Mouse (Mus musculus) embryo, embryonic 11.5 days (tissue): ENCODE measurements around the gene Cdc42bpa.
A peak's percentile ranks its signal among the peaks of the same experiment; 100 is the strongest.
"Not testable (repeated sequence)": the region's sequence is repeated elsewhere in the genome, so short reads cannot be mapped to it uniquely, and the experiment has no call there.

Source experiments
- DNase-seq: peaks from one replicate; pipeline ENCODE4 v3.0.0-alpha.2; 2012; ENCODE audit warnings: low read depth, low spot score

The Cdc42bpa gene

GRCm38 (mm10) chr1:179960543-179960876 is 238 bp downstream of the Cdc42bpa start:
- DNase-seq, result no peak

GRCm38 (mm10) chr1:179960882-179961698 is 818 bp downstream of the Cdc42bpa start:
- DNase-seq, result no peak

- no peak for DNase-seq
Measured at GRCm38 (mm10) chr1:179961777-179962176, 1.5 kb downstream of the Cdc42bpa start.

- no peak for DNase-seq
Measured at GRCm38 (mm10) chr1:179969776-179970428, 9.6 kb downstream of the Cdc42bpa start.

- DNase-seq, result no peak
Measured at GRCm38 (mm10) chr1:179975021-179975420, 14.7 kb downstream of the Cdc42bpa start.

GRCm38 (mm10) chr1:179975645-179976275 is 15.5 kb downstream of the Cdc42bpa start:
- DNase-seq, result no peak

- DNase-seq, result peak; percentile 13
Measured at GRCm38 (mm10) chr1:179977437-179977836, 17.2 kb downstream of the Cdc42bpa start.

- DNase-seq, result no peak
Measured at GRCm38 (mm10) chr1:179978742-179979141, 18.5 kb downstream of the Cdc42bpa start.

- no peak for DNase-seq
Measured at GRCm38 (mm10) chr1:179981680-179982079, 21.4 kb downstream of the Cdc42bpa start.

- no peak for DNase-seq
Measured at GRCm38 (mm10) chr1:179982183-179982582, 21.9 kb downstream of the Cdc42bpa start.

- no peak for DNase-seq
Measured at GRCm38 (mm10) chr1:179982933-179983332, 22.7 kb downstream of the Cdc42bpa start.

- no peak for DNase-seq
Measured at GRCm38 (mm10) chr1:179984171-179984570, 23.9 kb downstream of the Cdc42bpa start.

GRCm38 (mm10) chr1:179991660-179992235 is 31.5 kb downstream of the Cdc42bpa start:
- no peak for DNase-seq

GRCm38 (mm10) chr1:179992255-179992654 is 32.0 kb downstream of the Cdc42bpa start:
- DNase-seq, result no peak

- DNase-seq, result no peak
Measured at GRCm38 (mm10) chr1:180008057-180008456, 47.8 kb downstream of the Cdc42bpa start.

- DNase-seq, result no peak
Measured at GRCm38 (mm10) chr1:180013479-180013878, 53.2 kb downstream of the Cdc42bpa start.

- no peak for DNase-seq
Measured at GRCm38 (mm10) chr1:180018218-180018617, 57.9 kb downstream of the Cdc42bpa start.

- DNase-seq, result no peak
Measured at GRCm38 (mm10) chr1:180021463-180022296, 61.4 kb downstream of the Cdc42bpa start.

GRCm38 (mm10) chr1:180023512-180023911 is 63.2 kb downstream of the Cdc42bpa start:
- no peak for DNase-seq

GRCm38 (mm10) chr1:180029863-180030262 is 69.6 kb downstream of the Cdc42bpa start:
- DNase-seq, result not testable (repeated sequence)

- no peak for DNase-seq
Measured at GRCm38 (mm10) chr1:180030631-180031365, 70.5 kb downstream of the Cdc42bpa start.
